Mouse (Mus musculus) forebrain, embryonic 14.5 days (tissue): Measurements from ENCODE around the gene Ilkap. TPM values are rescaled to one million over a fixed set of nuclear protein-coding genes. Genes with fewer than 3 reads are reported as not detected.

Source experiments
- ATAC-seq: fragments of 200-750 bp; cut with Nextera tagmentation; 2 replicates; pipeline ENCODE4 v1.8.0; 2017; ENCODE audit warnings: mild to moderate bottlenecking, moderate library complexity
- DNase-seq: peaks from one replicate; pipeline ENCODE4 v3.0.0-alpha.2; 2015; ENCODE audit warnings: low spot score
- H3K27ac ChIP-seq: fragments of 300-500 bp; sonication (generic); 2 replicates; pipeline ENCODE4 v1.5.1; 2014; ENCODE audit warnings: low read depth, mild to moderate bottlenecking, control low read depth, low read length, moderate library complexity
- H3K27me3 ChIP-seq: fragments of 300-500 bp; sonication (generic); replicated peaks from 2 replicates; pipeline ENCODE4 v1.6.1; 2014; ENCODE audit warnings: low read length, control low read depth, mixed read lengths; ENCODE audit not compliant: control insufficient read depth, insufficient read depth
- H3K36me3 ChIP-seq: fragments of 300-500 bp; sonication (generic); 2 replicates; pipeline ENCODE4 v1.6.1; 2014; ENCODE audit warnings: low read length, control low read depth; ENCODE audit not compliant: control insufficient read depth, insufficient read depth
- H3K4me1 ChIP-seq: fragments of 300-500 bp; sonication (generic); 2 replicates; pipeline ENCODE4 v1.6.1; 2014; ENCODE audit warnings: antibody characterized with exemption, low read length, control low read depth; ENCODE audit not compliant: control insufficient read depth, insufficient read depth
- H3K4me2 ChIP-seq: fragments of 300-500 bp; sonication (generic); 2 replicates; pipeline ENCODE4 v1.6.1; 2014; ENCODE audit warnings: mild to moderate bottlenecking, control low read depth, low read length
- H3K4me3 ChIP-seq: fragments of 300-500 bp; sonication (generic); 2 replicates; pipeline ENCODE4 v1.5.1; 2014; ENCODE audit warnings: low read depth, low read length, control low read depth
- H3K9ac ChIP-seq: fragments of 300-500 bp; sonication (generic); 2 replicates; pipeline ENCODE4 v1.6.1; 2014; ENCODE audit warnings: mild to moderate bottlenecking, low read length, control low read depth, moderate library complexity
- H3K9me3 ChIP-seq: fragments of 300-500 bp; sonication (generic); replicated peaks from 2 replicates; pipeline ENCODE4 v1.6.1; 2016; ENCODE audit warnings: low read length, control low read depth, mixed read lengths; ENCODE audit not compliant: control insufficient read depth
- WGBS: fragments of 180-500 bp; shearing (Covaris S2); extraction: QIAGEN DNeasy Blood & Tissue Kit; methylation state at CpG from one replicate; pipeline ENCODE4 v1.1.7; 2014; 5-methylcytosine and 5-hydroxymethylcytosine counted together
- polyA plus RNA-seq: library from polyadenylated mRNA; unstranded; fragments of >200 nt; fragmentation: Nextera tagmentation; extraction: Ambion mirVana; gene quantifications from 2 replicates; pipeline ENCODE4 v1.2.1, GENCODE M21; 2014

Ilkap gene
- polyA plus RNA-seq, 1 experiment from 2014 or later, result 151 TPM

GRCm38 (mm10) chr1:91419862-91420600 lies 21.4 kb upstream of the Ilkap start:
- no peak overlapping the region for H3K4me3 ChIP-seq
- no peaks in the 10 kb centered on the region for H3K27me3 ChIP-seq
- 71% methylated on average over 10 of the region's 10 CpGs for WGBS
- no peak for ATAC-seq
- no peak overlapping the region for H3K9ac ChIP-seq
- H3K36me3 ChIP-seq, result 0 out of 2 replicates have a peak, but pooled peaks cover 7% of the 10 kb centered on the region
- H3K27ac ChIP-seq, result no peak overlapping the region
- DNase-seq, result no peak
- H3K4me2 ChIP-seq, result no peak overlapping the region
- no peaks in the 10 kb centered on the region for H3K9me3 ChIP-seq
- peaks cover 9% of the 10 kb centered on the region for H3K4me1 ChIP-seq

GRCm38 (mm10) chr1:91417991-91418390 lies 19.4 kb upstream of the Ilkap start:
- Histone ChIP-seq H3K4me2 (no peak overlapping the region), H3K36me3 (0 out of 2 replicates have a peak, but pooled peaks cover 7% of the 10 kb centered on the region), H3K27me3 (no peaks in the 10 kb centered on the region), H3K9me3 (no peaks in the 10 kb centered on the region), H3K9ac (no peak overlapping the region), H3K4me3 (no peak overlapping the region), H3K27ac (no peak overlapping the region), H3K4me1 (peaks cover 18% of the 10 kb centered on the region)
- ATAC-seq (no peak), DNase-seq (no peak)
- WGBS, result 91% methylated on average over 1 of the region's 1 CpGs

GRCm38 (mm10) chr1:91415311-91415710 lies 16.7 kb upstream of the Ilkap start:
- Histone ChIP-seq H3K27me3 (no peaks in the 10 kb centered on the region), H3K9me3 (no peaks in the 10 kb centered on the region), H3K27ac (peak overlapping the region; percentile 97), H3K4me1 (peaks cover 33% of the 10 kb centered on the region), H3K4me2 (peak overlapping the region; percentile 88; the same call in 1 of the 2 replicates), H3K36me3 (0 out of 2 replicates have a peak, but pooled peaks cover 7% of the 10 kb centered on the region), H3K4me3 (no peak overlapping the region), H3K9ac (peak overlapping the region; percentile 93; the same call in 1 of the 2 replicates)
- 37% methylated on average over 5 of the region's 5 CpGs for WGBS
- peak; percentile 60 for DNase-seq
- no peak for ATAC-seq

- Histone ChIP-seq H3K4me1 (peaks cover 33% of the 10 kb centered on the region), H3K36me3 (0 out of 2 replicates have a peak, but pooled peaks cover 7% of the 10 kb centered on the region), H3K4me2 (peak overlapping the region; percentile 88), H3K9me3 (no peaks in the 10 kb centered on the region), H3K27ac (peak overlapping the region; percentile 97), H3K27me3 (no peaks in the 10 kb centered on the region), H3K4me3 (no peak overlapping the region), H3K9ac (peak overlapping the region; percentile 93; the same call in 1 of the 2 replicates)
- ATAC-seq (no peak), DNase-seq (peak; percentile 80)
- WGBS, result 26% methylated on average over 4 of the region's 4 CpGs
These were observed 16.3 kb upstream of the Ilkap start for GRCm38 (mm10) chr1:91414903-91415302.

- Histone ChIP-seq H3K27me3 (no peaks in the 10 kb centered on the region), H3K4me2 (peak within 1 kb of the TSS; percentile 88), H3K4me1 (peaks cover 33% of the 10 kb centered on the region), H3K27ac (peak within 1 kb of the TSS; percentile 97), H3K4me3 (peak within 1 kb of the TSS; percentile 71), H3K9ac (peak within 1 kb of the TSS; percentile 93), H3K9me3 (no peaks in the 10 kb centered on the region), H3K36me3 (0 out of 2 replicates have a peak, but pooled peaks cover 7% of the 10 kb centered on the region)
- DNase-seq, result peak; percentile 94
- peak; percentile 70 for ATAC-seq
- WGBS, result under 1% methylated on average over 39 of the region's 39 CpGs
These were observed 15.4 kb upstream of the Ilkap start, which contains the start of gene Hes6 for GRCm38 (mm10) chr1:91413898-91414594. TSS of gene Hes6 (minus strand) at chr1:91414038.

GRCm38 (mm10) chr1:91413536-91413897 lies 14.9 kb upstream of the Ilkap start:
- Histone ChIP-seq H3K4me2 (peak overlapping the region; percentile 88), H3K4me1 (peaks cover 33% of the 10 kb centered on the region), H3K9ac (peak overlapping the region; percentile 93), H3K27ac (peak overlapping the region; percentile 97), H3K27me3 (no peaks in the 10 kb centered on the region), H3K9me3 (no peaks in the 10 kb centered on the region), H3K36me3 (0 out of 2 replicates have a peak, but pooled peaks cover 7% of the 10 kb centered on the region), H3K4me3 (peak overlapping the region; percentile 71)
- ATAC-seq, result no peak
- WGBS, result under 1% methylated on average over 14 of the region's 14 CpGs
- DNase-seq, result no peak

- DNase-seq (peak; percentile 99), ATAC-seq (peak; percentile 89)
- no peaks in the 10 kb centered on the region for H3K27me3 ChIP-seq
- H3K9me3 ChIP-seq, result no peaks in the 10 kb centered on the region
- peak overlapping the region; percentile 97 for H3K27ac ChIP-seq
- peaks cover 33% of the 10 kb centered on the region for H3K4me1 ChIP-seq
- peak overlapping the region; percentile 71 for H3K4me3 ChIP-seq
- H3K9ac ChIP-seq, result peak overlapping the region; percentile 93
- under 1% methylated on average over 34 of the region's 34 CpGs for WGBS
- peak overlapping the region; percentile 88 for H3K4me2 ChIP-seq
- 0 out of 2 replicates have a peak, but pooled peaks cover 7% of the 10 kb centered on the region for H3K36me3 ChIP-seq
These were observed 14.5 kb upstream of the Ilkap start for GRCm38 (mm10) chr1:91413030-91413506.

GRCm38 (mm10) chr1:91412286-91413029 lies 13.8 kb upstream of the Ilkap start:
- peak; percentile 48 for DNase-seq
- peak; percentile 18; the same call in 1 of the 2 replicates for ATAC-seq
- H3K4me2 ChIP-seq, result peak overlapping the region; percentile 88
- H3K27me3 ChIP-seq, result no peaks in the 10 kb centered on the region
- H3K9ac ChIP-seq, result peak overlapping the region; percentile 93
- no peaks in the 10 kb centered on the region for H3K9me3 ChIP-seq
- H3K4me1 ChIP-seq, result peaks cover 33% of the 10 kb centered on the region
- 2% methylated on average over 57 of the region's 65 CpGs for WGBS
- 0 out of 2 replicates have a peak, but pooled peaks cover 2% of the 10 kb centered on the region for H3K36me3 ChIP-seq
- peak overlapping the region; percentile 97 for H3K27ac ChIP-seq
- H3K4me3 ChIP-seq, result peak overlapping the region; percentile 71
